Mouse (Mus musculus) spleen, adult 2 months (tissue): Measurements from ENCODE around the gene Ap5z1.

Experiments
- CTCF ChIP-seq: fragments of 200-500 bp; IDR thresholded peaks from 2 replicates; pipeline ENCODE4 v1.5.1; 2011; ENCODE audit warnings: mild to moderate bottlenecking, inconsistent platforms; ENCODE audit not compliant: insufficient read depth, insufficient read length, insufficient replicate concordance; ENCODE audit errors: extremely low read depth
- POLR2A ChIP-seq: fragments of 200-500 bp; IDR thresholded peaks from 2 replicates; pipeline ENCODE4 v1.6.1; 2011; ENCODE audit warnings: low read depth, low read length, inconsistent platforms

GRCm38 (mm10) chr5:142448623-142449022 lies 15.1 kb upstream of the Ap5z1 start:
- TF ChIP-seq CTCF = no peak
- TF ChIP-seq POLR2A = no peak
